Mouse (Mus musculus) right cerebral cortex, postnatal 10 days (tissue): ENCODE data around the gene Tuba1c.
"Not testable (repeated sequence)": the region's sequence is repeated elsewhere in the genome, so short reads cannot be mapped to it uniquely, and the experiment has no call there.

Source experiments
- DNase-seq, 2 experiments: peaks; one replicate each; pipeline ENCODE4 v3.0.0; 2021; ENCODE audit warnings: low spot score in 2 of 2

Gene Tuba1c

GRCm38 (mm10) chr15:99030585-99031387, 1.1 kb downstream of the Tuba1c start:
- DNase-seq: no peak

GRCm38 (mm10) chr15:99031388-99031675, 1.6 kb downstream of the Tuba1c start:
- DNase-seq: no peak

GRCm38 (mm10) chr15:99032041-99032725, 2.5 kb downstream of the Tuba1c start:
- no peak for DNase-seq

- DNase-seq: no peak
Observed at GRCm38 (mm10) chr15:99032726-99033250, 3.1 kb downstream of the Tuba1c start.

- no peak for DNase-seq
Observed at GRCm38 (mm10) chr15:99033498-99034270, 4.0 kb downstream of the Tuba1c start.

- peak; percentile 48 to 53 for DNase-seq
Observed at GRCm38 (mm10) chr15:99035431-99035830, 5.7 kb downstream of the Tuba1c start.

GRCm38 (mm10) chr15:99036249-99036905, 6.7 kb downstream of the Tuba1c start:
- no peak for DNase-seq

- DNase-seq: no peak
Observed at GRCm38 (mm10) chr15:99038025-99038424, 8.3 kb downstream of the Tuba1c start.

- DNase-seq: no peak
Observed at GRCm38 (mm10) chr15:99038797-99039196, 9.1 kb downstream of the Tuba1c start.

GRCm38 (mm10) chr15:99039306-99039705, 9.6 kb downstream of the Tuba1c start:
- no peak for DNase-seq

GRCm38 (mm10) chr15:99039996-99040919, 10.6 kb downstream of the Tuba1c start:
- DNase-seq: no peak

GRCm38 (mm10) chr15:99040920-99041856, 11.5 kb downstream of the Tuba1c start:
- DNase-seq: no peak

- DNase-seq: no peak
Observed at GRCm38 (mm10) chr15:99042334-99042733, 12.6 kb downstream of the Tuba1c start.

GRCm38 (mm10) chr15:99044854-99045253, 15.2 kb downstream of the Tuba1c start:
- no peak for DNase-seq

GRCm38 (mm10) chr15:99045734-99046133, 16.0 kb downstream of the Tuba1c start:
- DNase-seq: not testable (repeated sequence)

GRCm38 (mm10) chr15:99049473-99050253, 20.0 kb downstream of the Tuba1c start:
- peak; percentile 73 to 74 for DNase-seq

GRCm38 (mm10) chr15:99053373-99053772, 23.7 kb downstream of the Tuba1c start:
- DNase-seq: no peak

- no peak for DNase-seq
Observed at GRCm38 (mm10) chr15:99055040-99055439, 25.3 kb downstream of the Tuba1c start, which contains the start of gene Prph. Gene Prph (plus strand): TSS chr15:99055174.
